Mouse (Mus musculus) testis, postnatal 14 days (tissue): ENCODE measurements around the gene Sh2d2a.
A peak's percentile ranks its signal among the peaks of the same experiment; 100 is the strongest.
"Not testable (repeated sequence)": the region's sequence is repeated elsewhere in the genome, so short reads cannot be mapped to it uniquely, and the experiment has no call there.

Source experiments
- DNase-seq: peaks from one replicate; pipeline ENCODE4 v3.0.0; 2021; ENCODE audit warnings: low spot score

Gene Sh2d2a

DNA sequence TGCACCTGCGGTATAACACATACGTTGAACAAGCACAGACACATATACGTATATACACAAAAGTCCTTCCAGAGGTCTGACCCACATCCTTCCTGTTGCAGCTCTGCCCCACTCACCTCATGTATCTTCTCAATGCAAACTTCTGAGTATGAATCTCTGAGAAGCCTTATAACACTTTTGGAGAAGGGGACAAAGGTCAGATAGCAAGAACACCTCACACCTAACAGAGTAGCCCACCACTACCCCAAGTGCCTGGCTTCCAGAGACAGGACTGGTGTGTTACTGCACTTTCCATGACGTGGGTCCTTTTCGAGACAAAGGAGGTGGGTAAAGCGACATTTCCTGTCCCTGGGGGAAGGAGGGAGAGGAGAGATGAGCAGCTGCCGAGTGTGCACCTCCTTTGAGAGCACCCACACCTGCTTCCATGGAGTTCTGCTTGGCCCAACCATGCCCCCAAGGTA, at the start of gene Sh2d2a:
Sh2d2a (plus strand) TSS at position 106 of the 461 bp plus-strand sequence.
- no peak for DNase-seq

- no peak for DNase-seq
These were observed 44.9 kb upstream of the Sh2d2a start for GRCm38 (mm10) chr3:87801681-87802080.

- no peak for DNase-seq
These were observed 42.4 kb upstream of the Sh2d2a start for GRCm38 (mm10) chr3:87804038-87804677.

GRCm38 (mm10) chr3:87809322-87809962, 37.1 kb upstream of the Sh2d2a start:
- no peak for DNase-seq

GRCm38 (mm10) chr3:87811297-87811696, 35.3 kb upstream of the Sh2d2a start:
- no peak for DNase-seq

- no peak for DNase-seq
These were observed 34.1 kb upstream of the Sh2d2a start for GRCm38 (mm10) chr3:87812413-87812812.

GRCm38 (mm10) chr3:87812873-87813272, 33.7 kb upstream of the Sh2d2a start:
- peak; percentile 52 for DNase-seq

DNA sequence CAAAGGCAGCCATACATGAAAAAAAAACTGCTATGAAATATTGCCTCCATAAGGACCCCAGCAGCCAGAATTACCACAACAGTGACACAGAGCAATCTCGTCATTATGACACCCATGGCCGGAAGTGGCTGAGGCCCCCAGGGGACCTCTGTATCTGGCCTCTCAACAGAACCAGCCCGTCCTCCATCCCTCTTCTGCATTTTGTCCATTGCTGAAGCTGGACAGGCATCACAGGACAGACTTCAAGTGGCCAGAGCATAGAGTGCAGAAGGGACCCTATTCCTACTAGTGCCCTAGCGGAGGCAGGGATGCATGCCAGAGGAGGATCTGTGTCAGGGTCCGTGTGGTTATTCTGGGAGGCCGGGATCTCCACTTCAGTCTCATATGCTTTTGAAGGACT, 30.4 kb upstream of the Sh2d2a start:
- no peak for DNase-seq

- DNase-seq, result peak; percentile 56
These were observed 29.9 kb upstream of the Sh2d2a start for GRCm38 (mm10) chr3:87816646-87817093.

GRCm38 (mm10) chr3:87818226-87818625, 28.3 kb upstream of the Sh2d2a start:
- no peak for DNase-seq

DNA sequence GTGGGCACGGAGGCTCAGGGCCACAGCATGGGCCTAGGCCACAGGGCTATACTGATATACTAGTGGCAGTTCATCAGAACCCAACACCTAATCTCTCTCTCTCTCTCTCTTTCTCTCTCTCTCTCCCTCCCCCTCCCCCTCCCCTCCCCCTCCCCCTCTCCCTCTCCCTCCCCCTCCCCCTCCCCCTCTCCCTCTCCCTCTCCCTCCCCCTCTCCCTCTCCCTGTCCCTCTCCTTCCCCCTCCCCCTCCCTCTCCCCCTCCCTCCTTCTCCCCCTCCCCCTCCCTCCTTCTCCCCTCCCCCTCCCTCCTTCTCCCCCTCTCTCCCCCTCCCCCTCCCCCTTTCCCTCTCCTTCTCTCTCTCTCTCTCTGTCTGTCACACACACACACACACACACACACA, 22.3 kb upstream of the Sh2d2a start, which contains the start of gene Pear1:
Pear1 (minus strand) TSS at position 101 of the 400 bp plus-strand sequence.
- not testable (repeated sequence) for DNase-seq

DNA sequence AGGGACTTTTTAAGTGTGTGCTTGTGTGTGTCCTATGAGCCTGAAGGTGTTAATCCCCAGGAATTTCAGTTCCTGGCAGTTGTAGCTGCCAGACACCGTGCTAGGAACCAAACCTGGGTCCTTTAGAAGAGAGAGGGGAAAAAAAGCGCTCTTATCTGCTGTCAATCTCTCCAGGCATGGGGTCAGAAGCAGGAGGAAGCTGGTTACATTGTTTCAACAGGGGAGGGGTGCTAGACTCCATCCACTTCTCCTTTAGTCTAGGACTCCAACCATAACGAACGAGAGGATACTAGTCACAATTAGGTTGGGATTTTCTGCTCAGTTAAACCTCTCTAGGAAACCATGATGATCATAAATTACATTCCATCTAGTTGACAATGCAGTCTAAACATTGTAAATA, 18.1 kb upstream of the Sh2d2a start:
- DNase-seq, result peak; percentile 53

DNA sequence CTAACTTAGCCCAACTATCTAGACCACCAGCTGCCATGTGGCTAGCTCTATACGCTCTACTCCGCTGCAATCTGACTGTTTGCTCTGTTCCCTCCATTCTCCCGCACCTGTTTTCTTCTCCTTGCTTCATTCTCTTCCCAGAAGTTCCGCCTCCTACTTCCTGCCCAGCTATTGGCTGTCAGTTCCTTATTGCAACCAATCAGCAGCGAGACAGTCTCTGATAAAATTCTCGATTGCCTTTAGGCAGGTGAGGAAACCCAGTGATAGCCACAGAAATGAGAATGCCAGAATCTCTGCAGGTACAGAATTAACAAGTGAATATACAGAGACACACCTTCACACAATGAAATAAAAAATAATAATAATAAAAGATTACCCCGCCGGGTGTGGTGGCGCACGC, 17.5 kb upstream of the Sh2d2a start:
- DNase-seq, result no peak

DNA sequence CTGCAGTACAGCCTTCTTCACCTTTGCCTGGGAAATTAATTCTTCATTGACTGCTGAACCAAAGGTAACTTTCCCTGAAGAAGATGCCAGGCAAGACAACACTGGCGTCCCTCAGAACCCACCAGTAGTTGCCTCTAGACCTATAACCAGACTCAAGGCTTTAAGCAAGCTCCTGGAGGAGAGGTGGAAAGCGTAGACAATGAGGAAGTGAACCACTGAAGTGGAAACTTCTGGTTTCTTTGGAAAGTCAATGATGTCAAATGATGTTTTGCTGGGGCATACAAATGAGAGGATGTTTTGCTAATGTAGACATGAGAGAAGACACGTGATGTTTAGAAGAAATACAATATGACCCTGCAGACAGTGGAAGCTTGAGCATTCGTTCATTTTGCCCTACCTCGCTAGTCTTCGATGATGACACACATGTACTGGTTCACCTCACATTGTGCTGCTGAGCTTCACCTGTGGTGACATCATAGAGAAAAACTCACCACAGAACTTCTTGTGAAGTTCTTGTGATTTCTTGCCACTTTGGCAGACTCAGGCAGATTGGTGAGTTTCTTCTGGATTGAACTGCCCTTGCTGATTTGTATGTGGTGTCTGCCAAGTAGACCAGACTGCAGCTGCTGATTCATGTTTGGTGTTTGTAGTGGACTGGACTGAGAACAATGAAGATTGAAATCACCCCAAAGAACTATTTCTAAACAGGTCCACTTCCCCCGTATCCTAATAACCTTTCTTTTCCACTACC, 14.3 kb upstream of the Sh2d2a start:
- DNase-seq, result no peak

GRCm38 (mm10) chr3:87833482-87833881, 13.1 kb upstream of the Sh2d2a start:
- DNase-seq, result no peak

DNA sequence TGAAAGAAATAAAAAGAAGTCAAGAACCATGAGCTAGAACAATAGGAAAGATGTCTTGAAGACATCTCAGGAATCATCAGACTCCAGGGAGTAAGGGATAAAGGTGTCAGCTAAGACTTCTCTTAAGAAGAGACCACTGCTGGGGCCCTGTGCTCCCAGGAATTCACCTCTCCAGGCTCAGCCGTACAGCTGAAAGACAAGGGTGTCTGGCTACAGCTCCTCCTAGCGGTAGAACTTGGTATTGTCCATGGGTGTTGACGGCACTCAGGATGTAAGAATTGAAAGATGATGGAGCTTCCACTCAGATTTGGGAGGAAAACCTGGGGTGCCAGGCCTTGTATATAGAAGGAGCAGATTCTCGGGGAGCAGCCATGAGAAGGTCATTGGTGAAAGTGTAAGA, 7.9 kb upstream of the Sh2d2a start:
- DNase-seq, result peak; percentile 75

DNA sequence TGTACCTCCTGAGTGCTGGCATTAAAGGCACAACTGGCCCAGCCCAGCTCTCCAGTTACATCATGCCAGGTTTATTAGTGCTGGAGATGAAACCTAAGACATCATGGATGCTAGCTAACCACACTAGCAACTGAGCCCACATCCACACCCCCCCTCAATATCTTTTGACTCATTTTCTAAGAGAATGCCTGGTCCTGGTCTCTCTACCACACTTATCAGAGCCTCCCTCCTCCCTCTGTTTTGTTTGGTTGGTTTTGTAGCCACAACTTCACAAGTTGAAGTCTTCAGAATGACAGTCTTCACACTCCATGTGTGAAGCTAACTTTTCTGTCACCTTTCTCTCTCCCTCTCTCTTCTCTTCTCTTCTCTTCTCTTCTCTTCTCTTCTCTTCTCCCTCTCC, 5.7 kb upstream of the Sh2d2a start:
- no peak for DNase-seq

GRCm38 (mm10) chr3:87844981-87845380, 1.6 kb upstream of the Sh2d2a start:
- DNase-seq, result no peak

DNA sequence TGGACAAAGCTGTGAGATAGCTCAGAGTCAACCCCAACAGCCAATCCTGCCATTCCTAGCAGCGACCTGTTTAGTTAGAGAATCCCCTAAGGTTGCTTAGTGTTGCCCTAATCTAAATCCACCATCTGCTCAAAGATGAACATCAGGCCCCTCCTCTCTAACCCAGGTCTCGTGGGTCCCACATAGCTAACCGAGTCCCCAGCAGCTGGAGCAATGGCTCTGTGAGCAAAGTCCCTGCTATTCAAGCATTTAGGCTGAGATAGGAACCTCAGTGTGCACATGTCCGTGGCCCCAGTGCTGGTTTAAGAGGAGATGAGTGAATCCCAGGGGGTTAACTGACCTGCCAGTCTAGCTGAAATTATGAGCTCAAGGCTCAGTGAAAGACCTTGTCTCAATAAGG, 369 bp upstream of the Sh2d2a start:
- no peak for DNase-seq

GRCm38 (mm10) chr3:87847680-87848079, 1.1 kb downstream of the Sh2d2a start:
- DNase-seq, result no peak

DNA sequence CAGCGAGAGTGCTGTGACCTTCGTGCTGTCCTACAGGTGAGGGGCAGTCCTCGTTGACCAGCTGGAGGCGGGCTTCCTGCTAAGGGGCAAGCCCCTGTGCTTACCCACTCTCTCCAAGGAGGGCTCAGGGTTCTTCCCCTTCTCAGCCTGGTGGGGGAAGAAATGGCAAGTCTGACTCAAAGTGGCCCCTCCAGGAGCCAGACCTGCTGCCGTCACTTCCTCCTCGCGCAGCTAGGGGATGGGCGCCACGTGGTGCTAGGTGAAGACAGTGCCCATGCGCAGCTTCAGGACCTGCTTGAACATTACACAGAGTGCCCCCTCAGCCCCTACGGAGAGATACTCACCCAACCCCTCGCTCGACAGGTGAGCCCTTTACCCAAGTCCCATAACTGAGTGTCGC, 2.6 kb downstream of the Sh2d2a start:
- no peak for DNase-seq

- peak; percentile 41 for DNase-seq
These were observed 8.4 kb downstream of the Sh2d2a start for GRCm38 (mm10) chr3:87854795-87855568.
